Mouse (Mus musculus) heart, embryonic 12.5 days (tissue): ENCODE data around the gene Pxdc1. TPM values are rescaled to one million over a fixed set of nuclear protein-coding genes. Genes with fewer than 3 reads are reported as not detected.

Experiments
- polyA plus RNA-seq: library from polyadenylated mRNA; unstranded; fragments of >200 nt; fragmentation: Nextera tagmentation; extraction: Ambion mirVana; gene quantifications from 2 replicates; pipeline ENCODE4 v1.2.1, GENCODE M21; 2016

Pxdc1 gene
- polyA plus RNA-seq, 1 experiment from 2014 or later, result 23.8 TPM

Other genes starting within 250 kb of the Pxdc1 start
- gene Fam50b, start 81.4 kb upstream of the Pxdc1 start, polyA plus RNA-seq, result not detected in 2 replicates
- gene Prpf4b, start 221.8 kb upstream of the Pxdc1 start, polyA plus RNA-seq, result 61.0 and 66.6 TPM in 2 replicates